Mouse (Mus musculus) CD4-positive naive resting alpha-beta T cell, adult 57 days (primary cell): ENCODE results near the gene Tlr13. TPM values are rescaled to one million over a fixed set of nuclear protein-coding genes. Genes with fewer than 3 reads are reported as not detected.

Source experiments
- total RNA-seq: library from RNA; stranded (reverse); gene quantifications from one replicate; pipeline ENCODE4 v1.2.4, GENCODE M21; 2023

Tlr13 gene
- total RNA-seq: 0.35 TPM

DNA sequence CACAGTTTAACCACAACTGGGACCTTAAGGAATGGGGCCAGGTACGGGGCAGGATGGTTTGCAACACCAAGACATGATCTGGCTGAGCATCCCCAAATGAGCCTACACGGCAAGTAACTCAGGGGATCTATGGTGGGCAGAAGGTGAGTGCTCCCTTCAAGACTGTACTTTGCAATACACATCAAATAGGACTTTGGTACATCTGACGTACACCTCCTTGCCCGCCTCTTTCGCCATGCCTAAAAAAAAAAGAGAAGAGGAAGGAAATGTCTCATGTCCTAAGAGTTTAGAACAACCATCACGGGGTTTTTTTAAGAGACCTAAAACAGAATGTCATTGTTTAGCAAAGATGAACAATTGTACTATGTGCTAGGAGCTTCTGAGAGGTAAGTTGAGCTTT, at the start of gene Tlr13:
Gene Tlr13 (plus strand): TSS at position 269 of the 400 bp plus-strand sequence.

DNA sequence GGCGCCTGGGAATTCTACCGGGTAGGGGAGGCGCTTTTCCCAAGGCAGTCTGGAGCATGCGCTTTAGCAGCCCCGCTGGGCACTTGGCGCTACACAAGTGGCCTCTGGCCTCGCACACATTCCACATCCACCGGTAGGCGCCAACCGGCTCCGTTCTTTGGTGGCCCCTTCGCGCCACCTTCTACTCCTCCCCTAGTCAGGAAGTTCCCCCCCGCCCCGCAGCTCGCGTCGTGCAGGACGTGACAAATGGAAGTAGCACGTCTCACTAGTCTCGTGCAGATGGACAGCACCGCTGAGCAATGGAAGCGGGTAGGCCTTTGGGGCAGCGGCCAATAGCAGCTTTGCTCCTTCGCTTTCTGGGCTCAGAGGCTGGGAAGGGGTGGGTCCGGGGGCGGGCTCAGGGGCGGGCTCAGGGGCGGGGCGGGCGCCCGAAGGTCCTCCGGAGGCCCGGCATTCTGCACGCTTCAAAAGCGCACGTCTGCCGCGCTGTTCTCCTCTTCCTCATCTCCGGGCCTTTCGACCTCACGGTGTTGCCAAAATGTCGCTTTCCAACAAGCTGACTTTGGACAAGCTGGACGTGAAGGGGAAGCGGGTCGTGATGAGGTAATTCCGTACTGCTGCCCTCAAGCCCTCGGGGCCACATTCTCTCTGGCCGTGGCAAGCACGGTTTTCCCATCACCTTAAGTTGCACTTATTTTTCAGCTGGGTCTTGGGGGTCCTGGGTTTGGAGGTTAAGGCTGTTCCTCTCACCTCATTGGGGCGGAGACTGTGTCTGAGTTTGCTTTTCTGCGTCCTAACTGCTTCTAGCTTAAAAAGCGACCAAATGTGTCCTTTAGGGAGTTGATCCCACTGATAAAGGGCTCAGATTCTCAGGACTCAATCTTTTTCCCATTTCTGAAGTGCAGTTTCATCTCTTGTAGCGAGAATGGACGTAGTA, 44.0 kb downstream of the Tlr13 start, which contains the start of gene Pgk1:
Gene Pgk1 (plus strand): TSS at position 388 of the 937 bp plus-strand sequence.

Other genes with a start within 250 kb of the Tlr13 start
- gene Atrx, start 213.8 kb upstream of the Tlr13 start, total RNA-seq: 216 TPM
- gene Magt1, start 131.3 kb upstream of the Tlr13 start, total RNA-seq: 30.1 TPM
- 156 TPM for gene Cox7b, start 127.5 kb upstream of the Tlr13 start, total RNA-seq
- 15.3 TPM for gene Atp7a, start 115.9 kb upstream of the Tlr13 start, total RNA-seq
- 83.2 TPM for gene Pgk1, start 43.9 kb downstream of the Tlr13 start, total RNA-seq
- gene Taf9b, start 78.0 kb downstream of the Tlr13 start, total RNA-seq: 10.2 TPM
- not detected for gene Fnd3c2, start 112.2 kb downstream of the Tlr13 start, total RNA-seq